Mouse (Mus musculus) MEL (cell line): ENCODE data around the gene Olfr1385. TPM values are rescaled to one million over a fixed set of nuclear protein-coding genes. Genes with fewer than 3 reads are reported as not detected.

Source experiments
- DNase-seq: peaks from one replicate; pipeline ENCODE4 v3.0.0; 2011; ENCODE audit warnings: low read depth, low spot score
- H3K27ac ChIP-seq: 2 replicates; pipeline ENCODE4 v1.5.1; 2012; ENCODE audit warnings: low read depth, mild to moderate bottlenecking, control low read depth, low read length, moderate library complexity; ENCODE audit not compliant: control insufficient read depth
- H3K27me3 ChIP-seq, 2 experiments: fragments of 150-350 bp in 1 of 2; sonication (generic) in 1 of 2; 2 replicates each; pipeline ENCODE4 v1.6.1; 2012; ENCODE audit warnings: low read length in 2 of 2, mild to moderate bottlenecking in 2 of 2, improper control_type of control experiment in 1 of 2, moderate library complexity in 1 of 2; ENCODE audit not compliant: insufficient read depth in 2 of 2, control insufficient read depth in 1 of 2
- H3K36me3 ChIP-seq, 2 experiments: 2 replicates each; pipeline ENCODE4 v1.6.1; 2012 to 2014; ENCODE audit warnings: low read length in 2 of 2, improper control_type of control experiment in 1 of 2, inconsistent platforms in 1 of 2, mild to moderate bottlenecking in 1 of 2; ENCODE audit not compliant: insufficient read depth in 2 of 2, control insufficient read depth in 1 of 2
- H3K4me1 ChIP-seq, 2 experiments: fragments of 150-350 bp in 1 of 2; sonication (generic) in 1 of 2; 2 replicates each; pipeline ENCODE4 v1.6.1; 2012; ENCODE audit warnings: low read length in 2 of 2, improper control_type of control experiment in 1 of 2, mild to moderate bottlenecking in 1 of 2; ENCODE audit not compliant: insufficient read depth in 2 of 2, control insufficient read depth in 1 of 2
- H3K4me3 ChIP-seq, 2 experiments: fragments of 150-350 bp in 1 of 2; sonication (generic) in 1 of 2; 2 replicates each; pipeline ENCODE4 v1.5.1; 2012; ENCODE audit warnings: low read depth in 2 of 2, low read length in 2 of 2, mild to moderate bottlenecking in 2 of 2, moderate library complexity in 2 of 2, control low read depth in 1 of 2, improper control_type of control experiment in 1 of 2; ENCODE audit not compliant: control insufficient read depth in 1 of 2, insufficient read depth in 1 of 2
- H3K79me2 ChIP-seq: 2 replicates; pipeline ENCODE4 v1.6.1; 2012; ENCODE audit warnings: mild to moderate bottlenecking, low read length, moderate library complexity; ENCODE audit not compliant: control insufficient read depth, poor library complexity, insufficient read depth
- H3K9ac ChIP-seq: 2 replicates; pipeline ENCODE4 v1.6.1; 2012; ENCODE audit warnings: low read depth, mild to moderate bottlenecking, control low read depth, low read length, moderate library complexity; ENCODE audit not compliant: control insufficient read depth, poor library complexity, severe bottlenecking
- H3K9me3 ChIP-seq: fragments of 150-350 bp; sonication (generic); replicated peaks from 2 replicates; pipeline ENCODE4 v1.6.1; 2012; ENCODE audit warnings: mild to moderate bottlenecking, low read length, improper control_type of control experiment, moderate library complexity; ENCODE audit not compliant: insufficient read depth
- BHLHE40 ChIP-seq: IDR thresholded peaks from 2 replicates; pipeline ENCODE4 v1.6.1; 2012; ENCODE audit warnings: low read depth, mild to moderate bottlenecking, inconsistent platforms, low read length, improper control_type of control experiment, borderline replicate concordance
- CHD1 ChIP-seq: IDR thresholded peaks from 2 replicates; pipeline ENCODE4 v1.6.1; 2012; ENCODE audit warnings: low read depth, mild to moderate bottlenecking, inconsistent platforms, low read length, improper control_type of control experiment
- CHD2 ChIP-seq: IDR thresholded peaks from 2 replicates; pipeline ENCODE4 v1.6.1; 2011; ENCODE audit warnings: low read length, improper control_type of control experiment
- CTCF ChIP-seq, 3 experiments: IDR thresholded peaks in 2 of 3; conservative IDR thresholded peaks in 1 of 3; 2 replicates each; pipeline ENCODE4 v1.5.1; 2011 to 2012; ENCODE audit warnings: low read length in 3 of 3, low read depth in 2 of 3, mild to moderate bottlenecking in 2 of 3, improper control_type of control experiment in 1 of 3, inconsistent platforms in 1 of 3, mixed read lengths in 1 of 3, moderate library complexity in 1 of 3; ENCODE audit not compliant: control insufficient read depth in 1 of 3, insufficient read depth in 1 of 3, poor library complexity in 1 of 3, severe bottlenecking in 1 of 3
- E2F4 ChIP-seq: IDR thresholded peaks from 2 replicates; pipeline ENCODE4 v1.6.1; 2011; ENCODE audit warnings: low read depth, low read length, improper control_type of control experiment, borderline replicate concordance
- EP300 ChIP-seq, 2 experiments: IDR thresholded peaks; 2 replicates each; pipeline ENCODE4 v1.6.1; 2011; ENCODE audit warnings: improper control_type of control experiment in 2 of 2, low read length in 2 of 2, low read depth in 1 of 2, mild to moderate bottlenecking in 1 of 2
- ETS1 ChIP-seq: IDR thresholded peaks from 2 replicates; pipeline ENCODE4 v1.6.1; 2012; ENCODE audit warnings: low read depth, mild to moderate bottlenecking, inconsistent platforms, low read length, improper control_type of control experiment, moderate library complexity
- GABPA ChIP-seq: IDR thresholded peaks from 2 replicates; pipeline ENCODE4 v1.6.1; 2012; ENCODE audit warnings: low read depth, mild to moderate bottlenecking, inconsistent platforms, low read length, improper control_type of control experiment, moderate library complexity
- GATA1 ChIP-seq: IDR thresholded peaks from 2 replicates; pipeline ENCODE4 v1.6.1; 2011; ENCODE audit warnings: low read depth, low read length, improper control_type of control experiment
- HCFC1 ChIP-seq: IDR thresholded peaks from 2 replicates; pipeline ENCODE4 v1.6.1; 2012; ENCODE audit warnings: low read depth, mild to moderate bottlenecking, inconsistent platforms, low read length, improper control_type of control experiment, moderate library complexity
- JUND ChIP-seq: IDR thresholded peaks from 2 replicates; pipeline ENCODE4 v1.6.1; 2011; ENCODE audit warnings: low read depth, mild to moderate bottlenecking, improper control_type of control experiment, low read length
- MAFK ChIP-seq: IDR thresholded peaks from 2 replicates; pipeline ENCODE4 v1.6.1; 2011; ENCODE audit warnings: low read depth, mild to moderate bottlenecking, low read length, improper control_type of control experiment, borderline replicate concordance
- MAZ ChIP-seq: IDR thresholded peaks from 2 replicates; pipeline ENCODE4 v1.6.1; 2012; ENCODE audit warnings: low read depth, mild to moderate bottlenecking, inconsistent platforms, low read length, improper control_type of control experiment
- MEF2A ChIP-seq: IDR thresholded peaks from 2 replicates; pipeline ENCODE4 v1.6.1; 2014; ENCODE audit warnings: low read depth, mild to moderate bottlenecking, inconsistent platforms, low read length, improper control_type of control experiment; ENCODE audit not compliant: poor library complexity, insufficient replicate concordance, severe bottlenecking; ENCODE audit errors: extremely low read depth
- MYC ChIP-seq: IDR thresholded peaks from 2 replicates; pipeline ENCODE4 v1.6.1; 2011; ENCODE audit warnings: low read depth, mild to moderate bottlenecking, low read length, improper control_type of control experiment, moderate library complexity
- POLR2AphosphoS2 ChIP-seq: IDR thresholded peaks from 2 replicates; pipeline ENCODE4 v1.6.1; 2011; ENCODE audit warnings: low read length, improper control_type of control experiment
- POLR2AphosphoS5 ChIP-seq: IDR thresholded peaks from 2 replicates; pipeline ENCODE4 v1.6.1; 2012; ENCODE audit warnings: low read depth, borderline replicate concordance, mild to moderate bottlenecking, inconsistent platforms, low read length, moderate library complexity, mixed read lengths
- RAD21 ChIP-seq: IDR thresholded peaks from 2 replicates; pipeline ENCODE4 v1.6.1; 2011; ENCODE audit warnings: mild to moderate bottlenecking, low read depth, low read length, improper control_type of control experiment
- TCF12 ChIP-seq: IDR thresholded peaks from 2 replicates; pipeline ENCODE4 v1.6.1; 2014; ENCODE audit warnings: low read depth, mild to moderate bottlenecking, inconsistent platforms, low read length, improper control_type of control experiment, moderate library complexity
- UBTF ChIP-seq: IDR thresholded peaks from 2 replicates; pipeline ENCODE4 v1.6.1; 2012; ENCODE audit warnings: low read depth, mild to moderate bottlenecking, inconsistent platforms, low read length, improper control_type of control experiment, moderate library complexity, borderline replicate concordance; ENCODE audit not compliant: insufficient read depth
- USF1 ChIP-seq: IDR thresholded peaks from 2 replicates; pipeline ENCODE4 v1.6.1; 2014; ENCODE audit warnings: low read depth, mild to moderate bottlenecking, inconsistent platforms, low read length, improper control_type of control experiment, moderate library complexity
- USF2 ChIP-seq, 2 experiments: IDR thresholded peaks; 2 replicates each; pipeline ENCODE4 v1.6.1; 2011 to 2012; ENCODE audit warnings: improper control_type of control experiment in 2 of 2, low read length in 2 of 2, borderline replicate concordance in 1 of 2, inconsistent platforms in 1 of 2, low read depth in 1 of 2, mild to moderate bottlenecking in 1 of 2; ENCODE audit not compliant: insufficient read depth in 1 of 2
- ZC3H11A ChIP-seq: IDR thresholded peaks from 2 replicates; pipeline ENCODE4 v1.6.1; 2012; ENCODE audit warnings: low read depth, mild to moderate bottlenecking, inconsistent platforms, low read length, improper control_type of control experiment
- ZKSCAN1 ChIP-seq: IDR thresholded peaks from 2 replicates; pipeline ENCODE4 v1.6.1; 2012; ENCODE audit warnings: low read depth, mild to moderate bottlenecking, inconsistent platforms, low read length, improper control_type of control experiment, moderate library complexity
- ZNF384 ChIP-seq: IDR thresholded peaks from 2 replicates; pipeline ENCODE4 v1.6.1; 2012; ENCODE audit warnings: low read depth, mild to moderate bottlenecking, inconsistent platforms, low read length, improper control_type of control experiment
- polyA plus RNA-seq, 2 experiments: library from polyadenylated mRNA; stranded (reverse) in 1 of 2; unstranded in 1 of 2; fragments of >175 nt in 1 of 2; fragments of >200 nt in 1 of 2; gene quantifications; 2 replicates each; pipeline versions ENCODE4 v1.2.1 to v1.2.4; 2012; ENCODE audit warnings: low replicate concordance in 2 of 2, low read depth in 1 of 2; ENCODE audit not compliant: insufficient read length in 2 of 2, insufficient read depth in 1 of 2, missing spikeins in 1 of 2
- total RNA-seq: library from RNA; depleted of rRNA; stranded (reverse); fragments of 300-350 nt; gene quantifications from 2 replicates; pipeline ENCODE4 v1.2.3, GENCODE M21; 2012

Gene Olfr1385
- total and polyA plus RNA-seq, 3 experiments, result not detected

GRCm38 (mm10) chr11:49485973-49486372 is 2.9 kb upstream of the Olfr1385 start:
- no peak overlapping the region for H3K9ac ChIP-seq
- TF ChIP-seq ZKSCAN1 (no peak), MAFK (no peak), MAZ (no peak), E2F4 (no peak), MYC (no peak), ZC3H11A (no peak), CHD1 (no peak), USF1 (no peak), RAD21 (no peak), USF2 (IDR thresholded peaks at IDR 0.05; ENCODE audit: borderline replicate concordance in 1 of 2, insufficient read depth in 1 of 2, low read depth in 1 of 2, low read length in 2 of 2) (no peak), BHLHE40 (no peak), HCFC1 (no peak), CTCF (IDR thresholded peaks at IDR 0.05 in 2 of 3, conservative IDR thresholded peaks at IDR 0.05 in 1 of 3; ENCODE audit: control insufficient read depth in 1 of 3, insufficient read depth in 1 of 3, low read depth in 2 of 3, low read length in 3 of 3, poor library complexity in 1 of 3, severe bottlenecking in 1 of 3) (no peak), UBTF (no peak)
- no peak for DNase-seq
- no peaks in the 10 kb centered on the region for H3K36me3 ChIP-seq
- no peaks in the 10 kb centered on the region for H3K79me2 ChIP-seq
- no peaks in the 10 kb centered on the region for H3K9me3 ChIP-seq
- H3K4me1 ChIP-seq, result no peaks in the 10 kb centered on the region
- no peak overlapping the region for H3K4me3 ChIP-seq
- H3K27me3 ChIP-seq, result peaks cover 0 to 2% of the 10 kb centered on the region in 2 experiments; a peak in 1 of 4 replicates
- no peak overlapping the region for H3K27ac ChIP-seq

GRCm38 (mm10) chr11:49518086-49518485 is 29.2 kb downstream of the Olfr1385 start:
- no peaks in the 10 kb centered on the region; a peak in 2 of 4 replicates for H3K27me3 ChIP-seq
- no peaks in the 10 kb centered on the region for H3K9me3 ChIP-seq
- H3K4me3 ChIP-seq, result no peak overlapping the region
- no peak overlapping the region for H3K27ac ChIP-seq
- H3K79me2 ChIP-seq, result no peaks in the 10 kb centered on the region
- no peak for DNase-seq
- no peaks in the 10 kb centered on the region for H3K36me3 ChIP-seq
- no peaks in the 10 kb centered on the region for H3K4me1 ChIP-seq
- H3K9ac ChIP-seq, result no peak overlapping the region
- TF ChIP-seq EP300 (IDR thresholded peaks at IDR 0.05; ENCODE audit: low read depth in 1 of 2, low read length in 2 of 2) (no peak), HCFC1 (no peak), GATA1 (no peak), RAD21 (no peak), POLR2AphosphoS5 (no peak), CHD2 (no peak), MAFK (no peak), E2F4 (no peak), ETS1 (no peak), JUND (no peak), BHLHE40 (no peak), CTCF (IDR thresholded peaks at IDR 0.05 in 2 of 3, conservative IDR thresholded peaks at IDR 0.05 in 1 of 3; ENCODE audit: control insufficient read depth in 1 of 3, insufficient read depth in 1 of 3, low read depth in 2 of 3, low read length in 3 of 3, poor library complexity in 1 of 3, severe bottlenecking in 1 of 3) (no peak), POLR2AphosphoS2 (no peak), MEF2A (no peak), TCF12 (no peak), MYC (no peak), GABPA (no peak), ZNF384 (no peak)
